Mouse (Mus musculus): ENCODE data around the gene Gm49361. TPM values are rescaled to one million over a fixed set of nuclear protein-coding genes. Genes with fewer than 3 reads are reported as not detected.

The Gm49361 gene
- polyA plus RNA-seq, 1 experiment: 1.9 TPM

DNA sequence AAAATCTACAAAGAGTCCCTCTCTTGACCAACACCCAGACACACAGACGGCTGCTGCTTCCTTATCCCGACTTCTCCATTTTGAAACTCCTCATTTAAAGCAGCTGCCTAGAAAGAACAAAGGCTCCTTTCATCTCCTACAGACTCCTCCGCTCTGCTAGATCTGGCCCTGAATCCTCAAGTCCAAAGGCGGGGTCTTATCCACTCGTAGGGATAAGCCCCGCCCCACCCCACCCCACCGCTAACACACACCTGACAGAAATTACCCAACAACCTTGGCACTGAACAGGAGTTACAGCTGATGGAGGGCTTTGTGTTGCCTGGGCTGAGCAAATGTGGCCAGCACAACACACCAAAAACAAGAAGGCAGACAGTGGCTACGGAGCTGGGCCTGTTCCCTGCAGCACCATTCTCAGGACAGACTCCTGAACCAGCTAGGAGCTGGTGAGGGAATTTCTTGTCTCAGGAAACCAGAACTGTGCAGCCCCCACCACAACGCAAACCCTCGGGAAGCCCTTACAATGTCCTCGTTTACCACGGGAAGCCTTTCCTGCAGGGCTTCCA lies 43.9 kb downstream of the Gm49361 start:
- Histone ChIP-seq H3K27ac (ENCODE audit: insufficient read depth, low read depth, low read length) (no peak overlapping the region), H3K27me3 (ENCODE audit: control insufficient read depth, insufficient read depth, low read length) (no peaks in the 10 kb centered on the region), H3K36me3 (ENCODE audit: control insufficient read depth, insufficient read depth, low read length) (peaks cover 15% of the 10 kb centered on the region), H3K4me3 (ENCODE audit: low read depth, low read length) (no peak overlapping the region), H3K4me1 (ENCODE audit: control insufficient read depth, insufficient read depth, insufficient read length, low read length) (peaks cover 2% of the 10 kb centered on the region; the same call in 1 of the 2 replicates)
- TF ChIP-seq CTCF (IDR thresholded peaks at IDR 0.05; ENCODE audit: extremely low read depth, insufficient read length, insufficient replicate concordance, low read depth, low read length): no peak
- no peak for TF ChIP-seq POLR2A (IDR thresholded peaks at IDR 0.05; ENCODE audit: low read depth, low read length)
- 35% methylated on average over 12 of the region's 12 CpGs for WGBS

- H3K27ac ChIP-seq (ENCODE audit: insufficient read depth, low read depth, low read length): no peak overlapping the region
- no peak overlapping the region for H3K4me3 ChIP-seq (ENCODE audit: low read depth, low read length)
- TF ChIP-seq CTCF (IDR thresholded peaks at IDR 0.05; ENCODE audit: extremely low read depth, insufficient read length, insufficient replicate concordance, low read depth, low read length): no peak
- no peak for TF ChIP-seq POLR2A (IDR thresholded peaks at IDR 0.05; ENCODE audit: low read depth, low read length)
- peaks cover 27% of the 10 kb centered on the region for H3K36me3 ChIP-seq (ENCODE audit: control insufficient read depth, insufficient read depth, low read length)
- 97% methylated on average over 33 of the region's 33 CpGs for WGBS
- peaks cover 2% of the 10 kb centered on the region; the same call in 1 of the 2 replicates for H3K4me1 ChIP-seq (ENCODE audit: control insufficient read depth, insufficient read depth, insufficient read length, low read length)
- H3K27me3 ChIP-seq (ENCODE audit: control insufficient read depth, insufficient read depth, low read length): no peaks in the 10 kb centered on the region
These were observed 46.4 kb downstream of the Gm49361 start for GRCm38 (mm10) chr14:57699461-57699970.

DNA sequence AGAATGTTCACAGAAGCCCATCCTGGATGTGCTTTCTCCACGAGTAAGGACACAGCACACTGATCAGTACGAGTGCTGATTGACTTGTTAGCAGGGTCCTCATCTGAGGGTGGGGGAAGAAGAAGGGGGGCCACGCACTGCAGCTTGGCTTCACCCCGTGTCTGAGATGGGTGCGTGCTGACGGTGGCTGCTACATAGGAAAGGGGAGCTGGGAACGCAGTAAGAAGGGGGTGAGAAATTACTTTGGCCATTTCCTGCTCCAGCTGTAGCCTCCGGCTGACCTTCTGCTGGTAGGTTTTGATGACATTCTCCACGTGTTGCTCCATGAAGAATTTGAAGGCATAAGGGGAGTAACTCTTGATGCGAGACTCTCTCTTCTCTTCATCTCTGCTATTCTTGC lies 46.9 kb downstream of the Gm49361 start:
- no peak overlapping the region for H3K27ac ChIP-seq (ENCODE audit: insufficient read depth, low read depth, low read length)
- H3K36me3 ChIP-seq (ENCODE audit: control insufficient read depth, insufficient read depth, low read length): peaks cover 30% of the 10 kb centered on the region
- H3K27me3 ChIP-seq (ENCODE audit: control insufficient read depth, insufficient read depth, low read length): no peaks in the 10 kb centered on the region
- TF ChIP-seq POLR2A (IDR thresholded peaks at IDR 0.05; ENCODE audit: low read depth, low read length) (no peak), CTCF (IDR thresholded peaks at IDR 0.05; ENCODE audit: extremely low read depth, insufficient read length, insufficient replicate concordance, low read depth, low read length) (no peak)
- H3K4me3 ChIP-seq (ENCODE audit: low read depth, low read length): no peak overlapping the region
- H3K4me1 ChIP-seq (ENCODE audit: control insufficient read depth, insufficient read depth, insufficient read length, low read length): peaks cover 2% of the 10 kb centered on the region; the same call in 1 of the 2 replicates
- 88% methylated on average over 10 of the region's 10 CpGs for WGBS

GRCm38 (mm10) chr14:57696066-57696465 lies 49.8 kb downstream of the Gm49361 start:
- Histone ChIP-seq H3K27ac (ENCODE audit: insufficient read depth, low read depth, low read length) (no peak overlapping the region), H3K4me3 (ENCODE audit: low read depth, low read length) (no peak overlapping the region), H3K27me3 (ENCODE audit: control insufficient read depth, insufficient read depth, low read length) (no peaks in the 10 kb centered on the region), H3K36me3 (ENCODE audit: control insufficient read depth, insufficient read depth, low read length) (peaks cover 30% of the 10 kb centered on the region), H3K4me1 (ENCODE audit: control insufficient read depth, insufficient read depth, insufficient read length, low read length) (no peaks in the 10 kb centered on the region)
- TF ChIP-seq POLR2A (IDR thresholded peaks at IDR 0.05; ENCODE audit: low read depth, low read length): no peak
- TF ChIP-seq CTCF (IDR thresholded peaks at IDR 0.05; ENCODE audit: extremely low read depth, insufficient read length, insufficient replicate concordance, low read depth, low read length): no peak
- 98% methylated on average over 15 of the region's 15 CpGs for WGBS

DNA sequence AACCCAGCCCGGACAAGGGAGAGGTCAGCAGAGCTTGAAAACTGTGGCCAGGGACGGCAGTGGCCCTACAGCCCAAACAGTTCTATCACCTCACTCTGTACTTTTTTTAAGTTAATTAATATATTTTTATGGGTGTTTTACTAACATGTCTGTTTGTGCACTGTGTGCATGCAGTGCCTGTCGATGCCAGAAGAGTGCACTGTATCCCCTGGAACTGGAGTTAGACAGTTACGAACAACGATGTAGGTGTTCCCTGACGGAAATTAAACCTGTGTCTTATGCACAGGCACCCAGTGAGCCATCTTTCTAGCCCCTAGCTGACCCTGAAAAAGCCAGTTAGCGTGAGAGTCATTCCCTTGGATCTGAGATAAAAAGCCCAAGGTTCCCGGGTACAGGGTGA lies 50.4 kb downstream of the Gm49361 start:
- peak; percentile 16; the same call in 1 of the 2 replicates for TF ChIP-seq CTCF (IDR thresholded peaks at IDR 0.05; ENCODE audit: extremely low read depth, insufficient read length, insufficient replicate concordance, low read depth, low read length)
- TF ChIP-seq POLR2A (IDR thresholded peaks at IDR 0.05; ENCODE audit: low read depth, low read length): no peak
- WGBS: 91% methylated on average over 8 of the region's 8 CpGs
- Histone ChIP-seq H3K4me3 (ENCODE audit: low read depth, low read length) (no peak overlapping the region), H3K27ac (ENCODE audit: insufficient read depth, low read depth, low read length) (no peak overlapping the region), H3K36me3 (ENCODE audit: control insufficient read depth, insufficient read depth, low read length) (peaks cover 32% of the 10 kb centered on the region), H3K4me1 (ENCODE audit: control insufficient read depth, insufficient read depth, insufficient read length, low read length) (no peaks in the 10 kb centered on the region), H3K27me3 (ENCODE audit: control insufficient read depth, insufficient read depth, low read length) (no peaks in the 10 kb centered on the region)

GRCm38 (mm10) chr14:57694246-57694645 lies 51.7 kb downstream of the Gm49361 start:
- no peak for TF ChIP-seq POLR2A (IDR thresholded peaks at IDR 0.05; ENCODE audit: low read depth, low read length)
- TF ChIP-seq CTCF (IDR thresholded peaks at IDR 0.05; ENCODE audit: extremely low read depth, insufficient read length, insufficient replicate concordance, low read depth, low read length): no peak
- Histone ChIP-seq H3K27ac (ENCODE audit: insufficient read depth, low read depth, low read length) (no peak overlapping the region), H3K27me3 (ENCODE audit: control insufficient read depth, insufficient read depth, low read length) (no peaks in the 10 kb centered on the region), H3K4me3 (ENCODE audit: low read depth, low read length) (no peak overlapping the region), H3K4me1 (ENCODE audit: control insufficient read depth, insufficient read depth, insufficient read length, low read length) (no peaks in the 10 kb centered on the region), H3K36me3 (ENCODE audit: control insufficient read depth, insufficient read depth, low read length) (peaks cover 24% of the 10 kb centered on the region)
- WGBS: 83% methylated on average over 16 of the region's 16 CpGs

GRCm38 (mm10) chr14:57692517-57693130 lies 53.3 kb downstream of the Gm49361 start:
- 86% methylated on average over 17 of the region's 17 CpGs for WGBS
- H3K4me1 ChIP-seq (ENCODE audit: control insufficient read depth, insufficient read depth, insufficient read length, low read length): no peaks in the 10 kb centered on the region
- H3K27ac ChIP-seq (ENCODE audit: insufficient read depth, low read depth, low read length): no peak overlapping the region
- no peaks in the 10 kb centered on the region for H3K27me3 ChIP-seq (ENCODE audit: control insufficient read depth, insufficient read depth, low read length)
- H3K4me3 ChIP-seq (ENCODE audit: low read depth, low read length): no peak overlapping the region
- TF ChIP-seq POLR2A (IDR thresholded peaks at IDR 0.05; ENCODE audit: low read depth, low read length) (no peak), CTCF (IDR thresholded peaks at IDR 0.05; ENCODE audit: extremely low read depth, insufficient read length, insufficient replicate concordance, low read depth, low read length) (no peak)
- H3K36me3 ChIP-seq (ENCODE audit: control insufficient read depth, insufficient read depth, low read length): peaks cover 18% of the 10 kb centered on the region

Data from small intestine, adult 2 months (tissue).